Comparison of ENCODE assay signal across 8 mouse cellular contexts in the genomic region with DNA sequence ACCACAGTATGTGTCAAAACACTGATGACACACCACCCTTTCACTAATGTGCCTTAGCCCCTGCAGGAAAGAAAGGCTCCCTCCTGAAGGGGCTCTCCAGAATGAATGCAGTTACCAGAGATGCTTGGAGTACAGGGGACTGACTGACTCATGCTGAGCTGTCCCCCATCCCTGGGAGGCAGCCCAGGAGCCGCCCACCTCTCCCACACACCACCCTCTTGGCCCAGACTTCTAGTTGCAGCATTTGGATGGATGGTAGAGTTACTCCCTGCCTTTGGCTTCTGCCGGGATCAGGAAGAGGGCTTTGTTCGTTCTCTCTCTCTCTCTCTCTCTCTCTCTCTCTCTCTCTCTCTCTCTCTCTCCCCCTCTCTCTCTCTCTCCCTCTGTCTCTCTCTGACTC. TPM values are rescaled to one million over a fixed set of nuclear protein-coding genes. Genes with fewer than 3 reads are reported as not detected.
A peak's percentile ranks its signal among the peaks of the same experiment; 100 is the strongest.
DNase-seq lines count a peak whose midpoint lies in the region; ATAC-seq lines count a peak whose summit lies in the region.

No protein-coding gene starts in this region.

- peak; percentile 22 to 56 for DNase-seq in frontal cortex, postnatal 36 days (ENCODE audit: low spot score in 2 of 2)
- DNase-seq in frontal cortex, postnatal 10 days (ENCODE audit: low spot score in 2 of 2): no peak
- DNase-seq in neural tube, embryonic 11.5 days (ENCODE audit: low spot score): no peak
- DNase-seq in neural tube, embryonic 10.5 days (ENCODE audit: extremely low spot score, low spot score): no peak
- DNase-seq in embryo, embryonic 10 days (ENCODE audit: low spot score): no peak

- peak overlapping the region; percentile 60; the same call in 1 of the 2 replicates for H3K27ac ChIP-seq in neural tube, embryonic 11.5 days (ENCODE audit: low read depth, low read length)
- peak overlapping the region; percentile 38; the same call in 1 of the 2 replicates for H3K27ac ChIP-seq in liver, embryonic 12.5 days

- 0 out of 2 replicates have a peak, but pooled peaks have one; percentile 24 for ATAC-seq in neural tube, embryonic 11.5 days (ENCODE audit: insufficient read depth, low FRiP score, low TSS enrichment)
- ATAC-seq in granulocyte monocyte progenitor cell, adult 5-6 weeks (replicated peaks; ENCODE audit: poor library complexity, severe bottlenecking): peak; percentile 26
- ATAC-seq in liver, embryonic 12.5 days: no peak
- ATAC-seq in erythroblast, adult 5-6 weeks (replicated peaks; ENCODE audit: low FRiP score, poor library complexity, severe bottlenecking): no peak

- no peak overlapping the region for H3K4me3 ChIP-seq in neural tube, embryonic 11.5 days (ENCODE audit: low read depth, low read length)
- no peak overlapping the region for H3K4me3 ChIP-seq in liver, embryonic 12.5 days

- peaks cover 8% of the 10 kb centered on the region for H3K4me1 ChIP-seq in neural tube, embryonic 11.5 days (ENCODE audit: control insufficient read depth, insufficient read depth, low read length)
- H3K4me1 ChIP-seq in liver, embryonic 12.5 days: peaks cover 14% of the 10 kb centered on the region; the same call in 1 of the 2 replicates

- WGBS in neural tube, embryonic 11.5 days: 28% methylated on average over 3 of the region's 3 CpGs
- 11% methylated on average over 2 of the region's 3 CpGs for WGBS in liver, embryonic 12.5 days (ENCODE audit: insufficient replicate concordance)

- H3K36me3 ChIP-seq in neural tube, embryonic 11.5 days (ENCODE audit: control insufficient read depth, insufficient read depth, low read length): no peaks in the 10 kb centered on the region
- H3K36me3 ChIP-seq in liver, embryonic 12.5 days: no peaks in the 10 kb centered on the region

- H3K4me2 ChIP-seq in neural tube, embryonic 11.5 days (ENCODE audit: low read depth): no peak overlapping the region
- peak overlapping the region; percentile 39 for H3K4me2 ChIP-seq in liver, embryonic 12.5 days

- no peaks in the 10 kb centered on the region for H3K9me3 ChIP-seq in neural tube, embryonic 11.5 days (ENCODE audit: control insufficient read depth, low read length)
- H3K9me3 ChIP-seq in liver, embryonic 12.5 days (replicated peaks): no peaks in the 10 kb centered on the region

- no peak overlapping the region for H3K9ac ChIP-seq in neural tube, embryonic 11.5 days (ENCODE audit: low read length)
- no peak overlapping the region for H3K9ac ChIP-seq in liver, embryonic 12.5 days

- H3K27me3 ChIP-seq in neural tube, embryonic 11.5 days (ENCODE audit: control insufficient read depth, insufficient read depth, low read length): no peaks in the 10 kb centered on the region
- peaks cover 15% of the 10 kb centered on the region; the same call in 1 of the 2 replicates for H3K27me3 ChIP-seq in liver, embryonic 12.5 days (replicated peaks)

RNA-seq across cellular contexts. Expression of a gene that starts 53.4 kb away (rescaled TPM):
- polyA plus RNA-seq in neural tube, embryonic 11.5 days (2014; fragmentation: Nextera tagmentation; extraction: Ambion mirVana): 49.6 and 52.9 TPM in 2 replicates
- 16.9 and 26.1 TPM in 2 replicates for total RNA-seq in granulocyte monocyte progenitor cell, adult 5-6 weeks (2014; fragmentation: Nextera tagmentation)
- total RNA-seq in granulocyte monocyte progenitor cell, adult 5-6 weeks (2017): 173 and 195 TPM in 2 replicates
- 12.0 and 12.2 TPM in 2 replicates for polyA plus RNA-seq in liver, embryonic 12.5 days (2016; fragmentation: Nextera tagmentation; extraction: Ambion mirVana)
- 8.8 and 11.5 TPM in 2 replicates for total RNA-seq in erythroblast, adult 5-6 weeks (2015; ENCODE audit: low replicate concordance)
- total RNA-seq in erythroblast, adult 5-6 weeks (2017; ENCODE audit: low replicate concordance): 13.4 and 21.8 TPM in 2 replicates

Comparison
In these comparisons a context has a peak if more than half of its experiments do, and no peak if none do; other contexts are left out.
1. DNase-seq: peak in frontal cortex, postnatal 36 days (2 of 2); none in frontal cortex, postnatal 10 days (0 of 2), neural tube, embryonic 11.5 days (single experiment), neural tube, embryonic 10.5 days (single experiment) and embryo, embryonic 10 days (single experiment).
2. ATAC-seq: peak in neural tube, embryonic 11.5 days (single experiment) and granulocyte monocyte progenitor cell, adult 5-6 weeks (single experiment); none in liver, embryonic 12.5 days (single experiment) and erythroblast, adult 5-6 weeks (single experiment).